Mouse (Mus musculus): Measurements from ENCODE around the gene Cds1.

- TF ChIP-seq CTCF (IDR thresholded peaks at IDR 0.05; ENCODE audit: borderline replicate concordance, control insufficient read depth, extremely low read depth, insufficient read depth, low read length, poor library complexity) (no peak), POLR2A (IDR thresholded peaks at IDR 0.05; ENCODE audit: control insufficient read depth, extremely low read depth, insufficient read depth, low read length, poor library complexity) (no peak)
Measured at GRCm38 (mm10) chr5:101761685-101762084, 3.2 kb upstream of the Cds1 start.

Data from thymus, adult 2 months (tissue).